Mouse (Mus musculus) cortical plate, adult 2 months (tissue): ENCODE results near the gene Ercc6l.

ENCODE experiments used
- CTCF ChIP-seq: fragments of 200-500 bp; IDR thresholded peaks from 2 replicates; pipeline ENCODE4 v1.5.1; 2011; ENCODE audit warnings: mild to moderate bottlenecking, control low read depth, low read length; ENCODE audit not compliant: insufficient read depth; ENCODE audit errors: extremely low read depth
- POLR2A ChIP-seq: fragments of 200-500 bp; IDR thresholded peaks from 2 replicates; pipeline ENCODE4 v1.6.1; 2011; ENCODE audit warnings: mild to moderate bottlenecking, low read length, control low read depth; ENCODE audit not compliant: insufficient read depth; ENCODE audit errors: extremely low read depth

DNA sequence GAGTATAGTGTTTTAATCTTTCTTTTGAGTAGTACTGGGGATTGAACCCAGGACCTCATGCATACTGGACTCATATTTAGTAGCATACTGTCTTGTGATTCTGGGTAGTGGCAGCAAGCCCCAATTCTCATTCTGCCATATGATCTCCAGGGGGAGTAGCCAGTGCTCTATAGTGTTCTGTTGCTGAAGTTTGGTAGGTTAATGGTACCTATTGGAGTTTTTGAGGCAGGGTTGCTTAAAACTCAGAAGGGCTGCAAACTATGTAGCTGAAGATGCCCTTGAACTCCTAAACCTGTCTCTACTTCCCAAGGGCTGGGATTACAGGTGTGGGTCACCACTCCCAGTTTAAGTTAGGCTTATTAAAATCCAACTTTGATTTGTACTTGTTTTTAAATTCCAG is 25.7 kb upstream of the Ercc6l start:
- TF ChIP-seq CTCF = no peak
- no peak for TF ChIP-seq POLR2A
